Mouse (Mus musculus) kidney, embryonic 14.5 days (tissue): ENCODE measurements around the gene Myh9. TPM values are rescaled to one million over a fixed set of nuclear protein-coding genes. Genes with fewer than 3 reads are reported as not detected.

Experiments used
- ATAC-seq: fragments of 200-750 bp; cut with Nextera tagmentation; 2 replicates; pipeline ENCODE4 v1.8.0; 2017; ENCODE audit warnings: moderate number of reproducible peaks, mild to moderate bottlenecking, moderate TSS enrichment, moderate library complexity; ENCODE audit not compliant: low FRiP score, low TSS enrichment
- H3K27ac ChIP-seq: fragments of 300-500 bp; sonication (generic); 2 replicates; pipeline ENCODE4 v1.5.1; 2014; ENCODE audit warnings: low read depth, mild to moderate bottlenecking, low read length, moderate library complexity, mixed read lengths
- H3K27me3 ChIP-seq: fragments of 300-500 bp; sonication (generic); 2 replicates; pipeline ENCODE4 v1.6.1; 2014; ENCODE audit warnings: mild to moderate bottlenecking, low read length; ENCODE audit not compliant: control insufficient read depth, insufficient read depth
- H3K36me3 ChIP-seq: fragments of 300-500 bp; sonication (generic); 2 replicates; pipeline ENCODE4 v1.6.1; 2014; ENCODE audit warnings: low read length, mixed read lengths; ENCODE audit not compliant: control insufficient read depth, insufficient read depth
- H3K4me1 ChIP-seq: fragments of 300-500 bp; sonication (generic); 2 replicates; pipeline ENCODE4 v1.6.1; 2014; ENCODE audit warnings: low read length, mixed read lengths; ENCODE audit not compliant: control insufficient read depth, insufficient read depth
- H3K4me2 ChIP-seq: fragments of 300-500 bp; sonication (generic); replicated peaks from 2 replicates; pipeline ENCODE4 v1.6.1; 2014; ENCODE audit warnings: low read depth, mild to moderate bottlenecking, low read length
- H3K4me3 ChIP-seq: fragments of 300-500 bp; sonication (generic); 2 replicates; pipeline ENCODE4 v1.5.1; 2014; ENCODE audit warnings: mild to moderate bottlenecking, low read length
- H3K9ac ChIP-seq: fragments of 300-500 bp; sonication (generic); 2 replicates; pipeline ENCODE4 v1.6.1; 2014; ENCODE audit warnings: low read depth, mild to moderate bottlenecking, low read length, moderate library complexity
- H3K9me3 ChIP-seq: fragments of 300-500 bp; sonication (generic); 2 replicates; pipeline ENCODE4 v1.6.1; 2016; ENCODE audit warnings: low read length; ENCODE audit not compliant: control insufficient read depth
- WGBS: fragments of 180-500 bp; shearing (Covaris S2); extraction: QIAGEN DNeasy Blood & Tissue Kit; methylation state at CpG from one replicate; pipeline ENCODE4 v1.1.7; 2014; 5-methylcytosine and 5-hydroxymethylcytosine counted together
- polyA plus RNA-seq: library from polyadenylated mRNA; unstranded; fragments of >200 nt; fragmentation: Nextera tagmentation; extraction: Ambion mirVana; gene quantifications from 2 replicates; pipeline ENCODE4 v1.2.1, GENCODE M21; 2014

The Myh9 gene
- 43.8 and 72.3 TPM in 2 replicates for polyA plus RNA-seq

- Histone ChIP-seq H3K36me3 (no peaks in the 10 kb centered on the region), H3K4me2 (peak within 1 kb of the TSS; percentile 78), H3K4me3 (peak within 1 kb of the TSS; percentile 92), H3K27ac (peak within 1 kb of the TSS; percentile 91), H3K27me3 (no peaks in the 10 kb centered on the region), H3K4me1 (peaks cover 28% of the 10 kb centered on the region), H3K9ac (peak within 1 kb of the TSS; percentile 91), H3K9me3 (no peaks in the 10 kb centered on the region)
- under 1% methylated on average over 44 of the region's 46 CpGs for WGBS
- ATAC-seq = peak; percentile 98
Observed at GRCm38 (mm10) chr15:77842047-77842843, at the start of gene Myh9. TSS of gene Myh9 (minus strand) at chr15:77842175.

DNA sequence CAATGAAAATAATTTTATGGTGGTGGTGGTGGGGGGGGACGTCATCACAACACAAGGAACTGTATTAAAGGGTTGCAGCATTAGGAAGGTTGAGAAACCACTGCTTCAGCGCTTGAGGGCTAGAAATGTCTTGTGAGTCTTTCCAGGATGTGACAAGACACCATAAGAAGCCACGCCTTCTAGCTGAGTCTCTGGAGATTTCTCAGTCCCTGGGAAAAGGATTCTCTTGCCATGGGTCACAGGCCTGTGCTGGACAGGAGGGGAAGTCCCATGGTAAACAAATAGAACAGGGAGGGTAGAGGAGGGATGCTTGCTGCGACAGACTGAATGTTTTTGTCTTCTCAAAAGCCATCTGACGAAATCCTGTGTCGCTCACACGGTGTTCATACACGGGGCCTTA lies 49.8 kb upstream of the Myh9 start:
- no peak overlapping the region for H3K9ac ChIP-seq
- H3K27me3 ChIP-seq = no peaks in the 10 kb centered on the region
- no peak overlapping the region for H3K27ac ChIP-seq
- no peaks in the 10 kb centered on the region for H3K36me3 ChIP-seq
- no peak overlapping the region for H3K4me3 ChIP-seq
- H3K4me2 ChIP-seq = no peak overlapping the region
- no peaks in the 10 kb centered on the region for H3K9me3 ChIP-seq
- ATAC-seq = no peak
- 77% methylated on average over 8 of the region's 8 CpGs for WGBS
- peaks cover 6% of the 10 kb centered on the region; the same call in 1 of the 2 replicates for H3K4me1 ChIP-seq

DNA sequence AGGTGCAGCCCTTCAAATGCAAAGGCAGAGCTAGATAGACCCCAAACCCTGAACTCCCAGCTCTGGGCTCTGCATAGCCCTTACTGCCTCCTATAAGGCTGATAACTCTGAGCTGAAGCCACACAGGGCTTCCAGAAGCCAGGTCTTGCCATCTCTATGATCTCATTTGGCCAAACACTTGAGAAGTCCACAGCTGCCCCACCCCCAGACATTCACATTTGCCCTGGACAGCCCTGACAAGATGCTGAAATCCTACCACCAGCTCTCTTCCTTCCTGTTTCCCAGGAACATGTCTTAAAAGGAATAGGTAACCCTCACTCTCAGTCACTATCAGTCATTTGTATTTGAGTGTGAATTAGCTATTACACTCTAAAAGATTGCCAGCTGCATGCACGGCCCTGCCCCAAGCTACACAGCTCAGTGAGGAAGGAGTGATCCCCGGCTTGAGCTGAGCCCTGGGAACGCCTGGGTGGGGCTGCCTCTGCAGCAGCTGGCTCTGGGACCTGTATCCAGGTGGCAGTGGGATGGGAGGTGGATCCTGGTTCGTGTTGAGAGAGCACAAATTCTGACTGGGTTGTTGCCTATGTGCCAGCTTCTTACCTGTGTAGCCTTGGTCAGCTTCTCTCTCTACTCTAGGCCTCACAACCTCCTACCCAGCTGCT lies 47.9 kb upstream of the Myh9 start:
- Histone ChIP-seq H3K4me3 (no peak overlapping the region), H3K4me1 (peaks cover 13% of the 10 kb centered on the region), H3K27me3 (no peaks in the 10 kb centered on the region), H3K36me3 (no peaks in the 10 kb centered on the region), H3K9ac (no peak overlapping the region), H3K4me2 (no peak overlapping the region), H3K9me3 (no peaks in the 10 kb centered on the region), H3K27ac (no peak overlapping the region)
- no peak for ATAC-seq
- WGBS = 30% methylated on average over 4 of the region's 4 CpGs

- Histone ChIP-seq H3K27ac (no peak overlapping the region), H3K9ac (no peak overlapping the region), H3K27me3 (no peaks in the 10 kb centered on the region), H3K4me1 (peaks cover 20% of the 10 kb centered on the region), H3K4me2 (no peak overlapping the region), H3K4me3 (no peak overlapping the region), H3K36me3 (no peaks in the 10 kb centered on the region), H3K9me3 (no peaks in the 10 kb centered on the region)
- WGBS = 78% methylated on average over 7 of the region's 7 CpGs
- no peak for ATAC-seq
Observed at GRCm38 (mm10) chr15:77888286-77888685, 46.3 kb upstream of the Myh9 start.

DNA sequence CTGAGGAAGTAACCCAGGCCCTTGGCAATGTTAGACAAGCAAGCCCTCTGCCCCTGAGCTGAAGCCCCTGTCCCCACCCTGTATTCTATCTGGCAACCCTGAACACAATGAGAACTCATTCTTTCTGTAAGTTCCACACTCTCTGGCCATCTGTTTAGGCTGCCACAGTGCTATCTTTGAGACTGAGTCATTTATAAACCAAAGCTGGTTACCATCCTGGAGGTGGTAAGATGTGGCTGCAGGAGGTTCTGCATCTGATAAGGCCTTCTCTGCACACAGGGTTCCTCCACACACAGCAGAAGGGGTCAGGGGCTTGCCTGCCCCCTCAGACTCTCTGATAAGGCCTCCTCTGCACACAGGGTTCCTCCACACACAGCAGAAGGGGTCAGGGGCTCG lies 45.1 kb upstream of the Myh9 start:
- H3K9ac ChIP-seq = no peak overlapping the region
- no peak overlapping the region for H3K4me2 ChIP-seq
- no peaks in the 10 kb centered on the region for H3K9me3 ChIP-seq
- no peak for ATAC-seq
- 71% methylated on average over 1 of the region's 1 CpGs for WGBS
- no peak overlapping the region for H3K4me3 ChIP-seq
- H3K36me3 ChIP-seq = no peaks in the 10 kb centered on the region
- H3K27me3 ChIP-seq = no peaks in the 10 kb centered on the region
- peak overlapping the region; percentile 67; the same call in 1 of the 2 replicates for H3K27ac ChIP-seq
- H3K4me1 ChIP-seq = peaks cover 32% of the 10 kb centered on the region

DNA sequence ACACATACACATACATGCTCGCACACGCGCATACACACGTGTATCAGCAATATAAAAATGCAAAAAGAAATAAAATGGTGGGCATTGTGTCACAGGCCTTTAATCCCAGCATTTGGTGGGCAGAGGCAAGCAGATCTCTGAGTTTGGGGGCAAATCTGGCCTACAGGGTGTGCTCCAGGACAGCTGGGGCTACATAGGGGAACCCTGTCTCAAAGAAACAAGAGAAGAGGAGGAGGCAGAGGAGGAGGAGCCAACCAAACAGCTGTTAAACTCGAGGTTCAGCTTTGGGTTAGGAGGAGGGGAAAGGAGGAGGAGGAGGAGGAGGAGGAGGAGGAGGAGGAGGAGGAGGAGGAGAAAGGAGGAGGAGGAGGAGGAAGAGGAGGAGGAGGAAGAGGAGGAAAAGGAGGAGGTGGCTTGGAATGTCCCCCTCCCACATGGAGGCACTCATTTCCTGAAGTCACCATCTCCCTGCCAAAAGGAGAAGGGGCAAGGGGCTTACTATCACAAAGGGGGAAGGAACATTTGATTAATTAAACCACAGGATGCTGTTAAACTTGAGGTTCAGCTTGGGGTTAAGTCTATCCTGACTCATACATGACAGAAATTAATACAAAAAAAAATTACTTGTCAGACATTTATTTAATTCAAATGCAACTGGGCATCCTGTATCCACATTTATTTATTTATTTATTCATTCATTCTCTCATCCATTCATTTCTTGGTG lies 44.6 kb upstream of the Myh9 start:
- Histone ChIP-seq H3K27ac (peak overlapping the region; percentile 67; the same call in 1 of the 2 replicates), H3K9ac (no peak overlapping the region), H3K27me3 (no peaks in the 10 kb centered on the region), H3K9me3 (no peaks in the 10 kb centered on the region), H3K4me2 (no peak overlapping the region), H3K4me1 (peaks cover 38% of the 10 kb centered on the region), H3K4me3 (no peak overlapping the region), H3K36me3 (no peaks in the 10 kb centered on the region)
- 92% methylated on average over 4 of the region's 5 CpGs for WGBS
- no peak for ATAC-seq

DNA sequence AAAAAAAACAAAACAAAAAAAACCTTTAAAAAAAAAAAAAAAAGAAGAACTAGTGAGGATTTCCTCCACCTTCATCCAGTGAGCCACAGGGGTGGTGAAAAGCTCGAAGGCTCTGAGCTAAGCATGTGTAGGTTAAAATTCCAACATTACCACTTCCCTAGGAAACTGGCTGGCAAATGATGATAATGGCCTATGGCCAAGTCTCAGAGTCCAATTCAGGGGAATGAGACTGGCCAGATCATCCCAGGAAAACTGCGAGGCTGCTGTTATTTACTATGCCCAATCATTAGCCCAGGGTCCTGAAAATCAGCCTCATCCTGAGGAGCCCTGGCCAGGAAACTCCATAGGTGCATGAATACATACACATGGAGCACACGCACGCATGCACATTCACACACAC lies 44.0 kb upstream of the Myh9 start:
- Histone ChIP-seq H3K4me1 (peaks cover 40% of the 10 kb centered on the region), H3K4me3 (no peak overlapping the region), H3K9me3 (no peaks in the 10 kb centered on the region), H3K4me2 (no peak overlapping the region), H3K36me3 (no peaks in the 10 kb centered on the region), H3K27ac (peak overlapping the region; percentile 47; the same call in 1 of the 2 replicates), H3K9ac (no peak overlapping the region), H3K27me3 (no peaks in the 10 kb centered on the region)
- 90% methylated on average over 4 of the region's 4 CpGs for WGBS
- ATAC-seq = no peak

DNA sequence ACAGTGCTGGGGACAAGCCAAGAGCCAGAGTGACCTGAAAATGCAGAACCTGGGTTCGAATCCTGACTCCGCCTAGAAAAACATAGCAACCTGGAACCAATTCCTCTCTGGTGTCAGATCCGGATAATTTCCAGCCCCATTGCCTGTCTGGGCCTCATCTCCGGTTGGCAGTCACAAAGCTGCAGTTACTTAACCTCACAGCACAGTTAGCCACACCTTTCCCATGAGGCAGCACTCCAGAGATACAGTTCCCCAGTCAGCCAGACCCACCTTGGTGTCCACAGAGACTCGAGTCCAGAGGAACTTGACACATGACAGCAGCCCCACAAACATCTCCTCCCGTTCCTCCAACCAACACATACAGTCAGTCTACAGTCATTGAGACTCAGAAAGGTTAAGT lies 43.2 kb upstream of the Myh9 start:
- Histone ChIP-seq H3K4me1 (peaks cover 40% of the 10 kb centered on the region), H3K9me3 (no peaks in the 10 kb centered on the region), H3K4me3 (no peak overlapping the region), H3K27me3 (no peaks in the 10 kb centered on the region), H3K36me3 (no peaks in the 10 kb centered on the region), H3K9ac (no peak overlapping the region), H3K4me2 (no peak overlapping the region), H3K27ac (no peak overlapping the region)
- 89% methylated on average over 6 of the region's 6 CpGs for WGBS
- no peak for ATAC-seq

DNA sequence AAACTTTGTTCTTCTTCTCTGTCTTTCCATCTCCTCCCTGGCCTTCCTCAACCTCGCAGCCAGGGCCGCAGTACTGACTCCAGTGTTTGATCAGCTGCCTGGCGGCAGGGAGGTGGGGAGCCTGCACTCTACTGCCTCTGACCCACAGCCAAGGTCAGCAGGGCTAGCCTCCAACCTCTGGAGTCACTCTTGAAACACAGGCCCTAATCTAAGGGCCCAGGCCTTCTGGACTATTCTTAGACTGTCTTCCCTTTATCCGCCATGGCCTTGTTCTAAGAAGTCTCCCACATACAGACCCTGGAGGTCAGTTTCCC lies 41.7 kb upstream of the Myh9 start:
- Histone ChIP-seq H3K9ac (peak overlapping the region; percentile 48), H3K27ac (peak overlapping the region; percentile 96), H3K36me3 (no peaks in the 10 kb centered on the region), H3K9me3 (no peaks in the 10 kb centered on the region), H3K27me3 (no peaks in the 10 kb centered on the region), H3K4me2 (peak overlapping the region; percentile 34; the same call in 1 of the 2 replicates), H3K4me1 (peaks cover 40% of the 10 kb centered on the region), H3K4me3 (no peak overlapping the region)
- WGBS = 39% methylated on average over 4 of the region's 4 CpGs
- no peak for ATAC-seq
